Mouse (Mus musculus): Measurements from ENCODE around the gene Uts2b.

The Uts2b gene

GRCm38 (mm10) chr16:27370191-27370590 is at the start of gene Uts2b:
Gene Uts2b (minus strand): TSS chr16:27370239.
- DNase-seq (ENCODE audit: low spot score): no peak

DNA sequence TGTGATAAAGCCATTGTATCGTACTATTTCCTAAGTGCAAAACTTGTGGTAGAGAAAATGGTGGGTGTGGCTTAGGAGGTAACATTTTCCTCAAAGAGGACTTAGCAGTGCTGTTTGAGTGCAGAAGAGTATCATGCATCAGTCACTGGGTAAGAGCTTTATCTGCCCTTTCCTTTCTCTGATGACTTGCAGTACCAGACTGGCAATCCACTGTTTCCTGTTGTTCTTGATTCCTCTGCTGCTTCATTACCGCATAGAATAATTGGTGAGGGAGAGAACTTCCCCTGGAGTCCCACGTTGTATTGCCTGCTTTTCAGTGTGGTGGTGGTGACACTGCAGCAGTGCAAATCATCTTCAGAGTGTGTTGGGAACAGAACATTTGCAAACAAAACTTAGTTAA is 47.6 kb upstream of the Uts2b start:
- DNase-seq (ENCODE audit: low spot score): no peak

- DNase-seq (ENCODE audit: low spot score): no peak
These were observed 47.0 kb upstream of the Uts2b start for GRCm38 (mm10) chr16:27416937-27417584.

GRCm38 (mm10) chr16:27404107-27404506 is 34.1 kb upstream of the Uts2b start:
- no peak for DNase-seq (ENCODE audit: low spot score)

- no peak for DNase-seq (ENCODE audit: low spot score)
These were observed 31.5 kb upstream of the Uts2b start for GRCm38 (mm10) chr16:27401579-27401978.

DNA sequence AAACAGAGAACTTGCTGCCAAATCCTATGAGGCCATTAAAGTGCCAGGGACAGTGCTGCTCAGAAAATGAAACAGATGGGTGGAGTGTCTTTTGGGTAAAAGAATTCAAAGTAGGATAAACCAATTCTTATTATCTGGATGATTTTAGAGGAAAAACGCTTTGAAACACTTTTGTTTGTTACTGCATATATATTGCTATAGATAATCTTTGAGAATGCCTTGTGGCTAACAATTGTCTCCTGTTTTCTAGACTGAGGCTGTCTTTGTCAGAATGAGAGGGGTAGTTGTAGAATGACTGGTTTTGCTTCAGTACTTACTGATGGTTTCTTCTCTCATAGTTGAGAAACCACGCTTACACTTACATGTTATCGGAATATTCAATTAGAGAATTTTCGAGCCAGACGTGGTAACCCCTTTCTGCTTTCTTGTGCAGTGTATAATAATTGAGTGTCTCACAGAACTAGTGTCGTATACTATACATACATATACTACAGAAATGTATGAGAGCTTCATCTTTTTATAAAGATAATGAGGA is 29.7 kb upstream of the Uts2b start:
- DNase-seq (ENCODE audit: low spot score): no peak

- DNase-seq (ENCODE audit: low spot score): no peak
These were observed 29.1 kb upstream of the Uts2b start for GRCm38 (mm10) chr16:27399026-27399718.

- no peak for DNase-seq (ENCODE audit: low spot score)
These were observed 26.9 kb upstream of the Uts2b start for GRCm38 (mm10) chr16:27396951-27397350.

DNA sequence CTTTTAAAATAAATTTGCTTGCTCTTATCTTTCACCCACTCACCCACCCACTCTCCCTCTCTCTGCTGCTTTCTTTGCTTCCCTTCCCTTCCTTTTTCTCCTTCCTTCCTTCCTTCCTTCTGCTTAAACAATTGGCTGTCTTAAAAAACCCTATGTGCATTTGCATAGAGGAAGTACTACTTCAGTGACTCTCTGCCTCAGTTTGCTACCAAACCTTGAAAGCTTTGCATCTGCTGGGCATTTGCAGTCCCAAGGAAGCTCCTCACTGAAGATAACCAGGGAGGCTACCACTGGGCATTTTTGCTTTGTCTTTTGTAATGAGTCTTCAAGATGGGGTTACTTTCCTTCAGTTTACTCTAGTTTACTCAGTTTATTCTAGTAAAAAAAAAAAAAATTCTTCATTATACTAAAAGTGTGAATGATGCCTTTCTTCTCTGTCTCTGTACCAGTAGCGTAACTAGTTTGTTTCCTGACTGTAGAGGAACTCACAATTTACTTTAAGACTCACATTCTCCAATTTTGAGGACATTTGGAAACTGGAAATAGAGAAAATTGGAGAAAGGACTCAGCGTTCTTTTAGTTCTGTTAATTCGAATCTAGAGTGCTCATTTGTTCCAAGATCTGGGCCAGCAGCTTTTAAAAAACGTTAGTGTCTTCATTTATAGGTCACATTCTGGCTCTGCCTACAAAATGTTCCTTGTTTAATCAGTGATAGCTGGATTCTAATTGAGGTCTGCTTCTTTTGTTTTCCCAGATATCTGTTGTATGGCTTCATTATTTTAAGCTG is 25.4 kb upstream of the Uts2b start:
- no peak for DNase-seq (ENCODE audit: low spot score)

- DNase-seq (ENCODE audit: low spot score): no peak
These were observed 21.8 kb upstream of the Uts2b start for GRCm38 (mm10) chr16:27391845-27392244.

DNA sequence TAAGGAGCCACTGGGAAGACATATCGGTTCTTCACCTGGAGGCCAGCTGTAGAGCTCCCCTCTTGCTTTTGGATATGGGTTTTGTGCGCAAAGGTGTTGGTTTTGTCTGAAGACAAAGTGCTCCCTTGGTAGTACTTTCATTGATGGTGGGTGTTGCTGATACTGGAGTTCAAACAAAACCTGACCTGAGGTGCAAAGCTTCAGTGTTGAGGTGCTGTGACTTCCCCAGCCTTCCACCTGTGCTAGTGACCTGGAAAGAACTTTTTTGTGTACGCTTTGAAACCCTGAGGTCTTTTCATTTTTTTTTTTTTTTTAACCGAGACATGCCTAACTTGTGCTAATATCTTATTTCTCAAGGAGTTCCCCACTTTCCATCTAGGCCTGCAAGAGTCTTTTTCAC is 20.3 kb upstream of the Uts2b start:
- DNase-seq (ENCODE audit: low spot score): no peak

- DNase-seq (ENCODE audit: low spot score): no peak
These were observed 19.7 kb upstream of the Uts2b start for GRCm38 (mm10) chr16:27389534-27390282.

DNA sequence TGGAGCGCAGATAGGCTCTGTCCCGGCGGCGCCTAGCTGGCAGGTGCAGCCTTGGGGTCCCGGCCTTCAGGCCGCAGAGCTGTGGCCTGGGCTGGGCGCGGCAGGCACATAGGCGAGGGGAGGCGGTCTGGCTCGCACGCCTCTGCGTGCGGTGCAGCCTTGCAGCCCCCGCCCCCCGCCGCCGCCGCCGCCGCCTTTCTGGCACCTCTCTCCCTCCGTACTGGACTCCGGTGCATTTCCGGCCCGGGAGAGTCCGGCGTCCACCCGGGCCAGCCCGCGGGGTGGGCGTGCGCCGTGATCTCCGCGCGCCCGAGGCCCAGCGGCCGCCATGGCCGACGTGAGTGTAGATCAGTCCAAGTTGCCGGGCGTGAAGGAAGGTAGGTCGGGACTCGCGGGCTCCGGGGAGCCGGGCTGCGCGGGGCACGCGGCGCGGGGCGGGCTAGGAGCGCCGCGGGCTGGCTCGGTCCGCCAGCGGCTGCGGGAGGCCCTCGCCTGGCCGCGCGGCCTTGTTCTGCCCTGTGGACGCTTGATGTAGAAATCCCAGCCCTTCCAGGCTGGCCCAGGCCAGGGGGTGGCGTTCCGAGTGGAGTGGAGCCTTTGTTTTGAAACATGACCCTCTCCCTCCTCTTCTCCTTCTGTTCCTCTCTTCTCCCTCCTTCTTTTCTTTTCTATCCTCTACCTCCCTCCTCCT is 18.9 kb upstream of the Uts2b start, which contains the start of gene Ccdc50:
Gene Ccdc50 (plus strand): TSS at position 109 of the 691 bp plus-strand sequence.
- DNase-seq (ENCODE audit: low spot score): no peak

DNA sequence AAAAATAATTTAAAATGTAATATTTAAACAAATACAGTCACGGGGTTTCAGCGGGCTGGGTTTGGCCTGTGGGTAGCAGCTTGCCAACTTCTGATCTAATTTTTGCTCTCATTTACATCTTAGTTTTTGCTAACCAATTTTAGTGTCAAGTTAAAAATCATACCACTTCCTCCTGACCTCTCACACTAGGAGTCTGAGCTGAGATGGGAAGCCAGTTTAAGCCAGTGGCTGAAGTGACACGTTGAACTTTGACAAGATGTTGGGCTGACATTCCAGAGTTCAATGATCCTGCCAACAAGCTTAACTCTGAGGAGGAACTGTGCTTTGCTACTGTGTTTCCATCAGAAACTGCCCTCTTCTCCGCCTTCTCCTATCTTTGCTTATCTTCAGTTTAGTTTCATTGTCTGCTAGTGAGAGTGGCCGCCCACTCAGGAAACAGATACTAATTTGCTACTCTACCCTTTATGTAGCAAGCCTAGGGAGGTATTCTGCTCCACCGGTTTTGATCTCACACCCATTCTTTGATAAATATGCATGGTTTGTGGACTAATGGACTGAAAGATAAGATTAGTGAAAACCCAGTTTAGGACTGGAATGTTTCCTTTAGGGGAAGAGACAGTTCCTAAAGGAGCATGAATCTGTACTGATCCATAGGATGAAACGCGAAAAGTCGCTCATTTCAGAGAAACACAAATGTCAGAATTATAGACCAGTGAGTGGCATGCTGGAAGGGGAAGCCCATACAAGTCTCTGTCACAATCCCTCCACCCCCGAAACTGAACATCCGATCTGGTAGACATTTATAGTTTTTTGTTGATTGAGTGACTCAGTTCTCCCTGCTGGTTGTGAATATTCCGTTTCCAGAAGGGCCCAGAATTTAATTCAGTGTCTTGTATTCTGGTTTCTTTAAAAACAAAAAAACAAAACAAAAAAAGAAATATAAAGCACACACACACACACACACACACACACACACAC is 17.9 kb upstream of the Uts2b start:
- no peak for DNase-seq (ENCODE audit: low spot score)

GRCm38 (mm10) chr16:27386850-27387407 is 16.9 kb upstream of the Uts2b start:
- DNase-seq (ENCODE audit: low spot score): no peak

DNA sequence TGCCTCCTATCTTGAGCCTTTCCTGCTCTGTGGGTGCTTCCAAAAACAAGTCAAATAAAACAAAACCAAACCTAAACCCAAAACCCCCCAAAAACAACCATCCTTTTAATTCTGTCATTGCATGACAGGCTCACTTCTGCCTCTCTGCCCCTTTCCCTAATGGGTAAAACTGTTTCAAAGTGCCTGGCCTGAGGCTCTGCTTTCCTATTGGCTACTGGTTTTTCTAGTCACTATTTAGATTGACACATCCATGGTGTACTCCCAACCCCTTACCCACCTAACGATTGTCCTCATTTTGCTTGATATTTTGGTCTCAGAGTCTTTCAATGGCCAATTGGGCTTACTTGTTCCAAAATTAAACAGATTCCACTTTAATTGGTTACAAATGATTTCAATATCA is 15.6 kb upstream of the Uts2b start:
- DNase-seq (ENCODE audit: low spot score): no peak

DNA sequence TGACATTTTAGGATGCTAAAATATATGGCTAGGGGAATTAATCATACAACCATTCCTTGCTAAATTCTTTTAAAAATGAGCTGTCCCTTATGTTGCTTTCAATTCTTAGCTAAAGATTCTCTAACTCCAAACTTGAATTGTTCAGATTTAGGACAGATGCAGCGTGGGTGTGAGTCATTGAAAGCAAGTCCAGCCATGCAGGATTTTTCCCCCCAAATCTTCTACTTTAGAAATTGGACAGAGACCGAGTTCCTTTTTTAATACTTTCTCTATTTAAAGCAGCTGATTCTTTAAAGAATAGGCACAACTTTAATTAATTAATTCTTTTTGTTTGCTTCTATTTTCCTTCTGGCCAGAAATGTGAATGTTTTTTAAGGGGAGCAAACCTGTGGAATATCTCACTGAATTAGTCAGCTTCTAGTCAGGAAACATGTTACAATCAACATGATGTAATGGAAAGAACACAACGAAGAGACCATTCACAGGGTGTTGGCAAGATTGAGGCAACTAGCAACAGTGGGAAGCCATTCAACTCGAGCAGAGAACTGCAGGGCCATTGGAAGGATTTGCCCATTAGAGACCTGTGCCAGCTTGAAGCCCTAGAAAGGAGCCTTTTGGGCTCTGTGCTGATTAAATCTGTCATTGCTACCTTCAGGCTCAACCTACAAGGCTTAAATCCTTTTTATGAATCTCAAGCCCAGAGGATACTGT is 15.0 kb upstream of the Uts2b start:
- DNase-seq (ENCODE audit: low spot score): no peak

DNA sequence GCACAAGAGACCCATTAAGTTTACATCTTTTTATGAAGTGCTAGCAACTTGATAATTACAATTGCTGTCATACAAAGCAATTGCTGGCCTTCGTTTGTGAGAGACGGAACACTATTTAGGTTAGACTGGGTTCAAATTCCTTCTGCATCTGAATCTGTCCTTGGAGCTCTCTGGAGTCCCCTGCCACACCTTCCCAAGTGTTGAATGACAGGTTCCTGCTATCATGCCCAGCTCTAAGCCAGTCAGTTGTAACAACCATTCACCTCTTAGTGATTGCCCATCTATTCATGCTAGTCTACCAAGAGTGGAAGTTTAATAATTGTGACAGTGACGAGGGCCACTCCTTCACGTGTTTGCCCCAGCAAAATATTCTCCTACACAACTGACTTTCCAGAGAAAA is 12.2 kb upstream of the Uts2b start:
- DNase-seq (ENCODE audit: low spot score): no peak

DNA sequence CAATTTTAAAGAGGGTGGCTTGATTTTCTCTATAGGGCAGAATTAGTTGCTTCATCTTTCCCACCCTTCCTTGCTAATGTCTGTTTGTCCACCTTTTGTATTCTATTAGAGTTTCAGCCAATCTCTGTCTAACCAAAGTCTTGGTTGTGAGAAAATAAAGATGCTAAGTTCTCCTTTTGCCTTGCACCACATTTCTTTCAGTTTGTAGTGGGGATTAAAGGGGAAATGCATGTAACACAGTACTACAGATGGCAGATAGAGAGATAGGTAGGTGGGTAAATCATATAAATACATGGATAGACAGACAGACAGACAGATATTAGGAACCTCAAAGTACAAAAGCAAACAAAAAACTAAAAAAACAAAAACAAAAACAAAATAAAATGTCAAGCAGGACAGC is 6.5 kb upstream of the Uts2b start:
- no peak for DNase-seq (ENCODE audit: low spot score)

Measured in layer of hippocampus, adult 9-10 months (tissue).